Mouse (Mus musculus) kidney, embryonic 14.5 days (tissue): Measurements from ENCODE around the gene Galns. TPM values are rescaled to one million over a fixed set of nuclear protein-coding genes. Genes with fewer than 3 reads are reported as not detected.

ENCODE experiments used
- ATAC-seq: fragments of 200-750 bp; cut with Nextera tagmentation; 2 replicates; pipeline ENCODE4 v1.8.0; 2017; ENCODE audit warnings: moderate number of reproducible peaks, mild to moderate bottlenecking, moderate TSS enrichment, moderate library complexity; ENCODE audit not compliant: low FRiP score, low TSS enrichment
- H3K27ac ChIP-seq: fragments of 300-500 bp; sonication (generic); 2 replicates; pipeline ENCODE4 v1.5.1; 2014; ENCODE audit warnings: low read depth, mild to moderate bottlenecking, low read length, moderate library complexity, mixed read lengths
- H3K27me3 ChIP-seq: fragments of 300-500 bp; sonication (generic); 2 replicates; pipeline ENCODE4 v1.6.1; 2014; ENCODE audit warnings: mild to moderate bottlenecking, low read length; ENCODE audit not compliant: control insufficient read depth, insufficient read depth
- H3K36me3 ChIP-seq: fragments of 300-500 bp; sonication (generic); 2 replicates; pipeline ENCODE4 v1.6.1; 2014; ENCODE audit warnings: low read length, mixed read lengths; ENCODE audit not compliant: control insufficient read depth, insufficient read depth
- H3K4me1 ChIP-seq: fragments of 300-500 bp; sonication (generic); 2 replicates; pipeline ENCODE4 v1.6.1; 2014; ENCODE audit warnings: low read length, mixed read lengths; ENCODE audit not compliant: control insufficient read depth, insufficient read depth
- H3K4me2 ChIP-seq: fragments of 300-500 bp; sonication (generic); replicated peaks from 2 replicates; pipeline ENCODE4 v1.6.1; 2014; ENCODE audit warnings: low read depth, mild to moderate bottlenecking, low read length
- H3K4me3 ChIP-seq: fragments of 300-500 bp; sonication (generic); 2 replicates; pipeline ENCODE4 v1.5.1; 2014; ENCODE audit warnings: mild to moderate bottlenecking, low read length
- H3K9ac ChIP-seq: fragments of 300-500 bp; sonication (generic); 2 replicates; pipeline ENCODE4 v1.6.1; 2014; ENCODE audit warnings: low read depth, mild to moderate bottlenecking, low read length, moderate library complexity
- H3K9me3 ChIP-seq: fragments of 300-500 bp; sonication (generic); 2 replicates; pipeline ENCODE4 v1.6.1; 2016; ENCODE audit warnings: low read length; ENCODE audit not compliant: control insufficient read depth
- WGBS: fragments of 180-500 bp; shearing (Covaris S2); extraction: QIAGEN DNeasy Blood & Tissue Kit; methylation state at CpG from one replicate; pipeline ENCODE4 v1.1.7; 2014; 5-methylcytosine and 5-hydroxymethylcytosine counted together
- polyA plus RNA-seq: library from polyadenylated mRNA; unstranded; fragments of >200 nt; fragmentation: Nextera tagmentation; extraction: Ambion mirVana; gene quantifications from 2 replicates; pipeline ENCODE4 v1.2.1, GENCODE M21; 2014

Gene Galns
- polyA plus RNA-seq, 1 experiment from 2014 or later = 14.7 TPM

DNA sequence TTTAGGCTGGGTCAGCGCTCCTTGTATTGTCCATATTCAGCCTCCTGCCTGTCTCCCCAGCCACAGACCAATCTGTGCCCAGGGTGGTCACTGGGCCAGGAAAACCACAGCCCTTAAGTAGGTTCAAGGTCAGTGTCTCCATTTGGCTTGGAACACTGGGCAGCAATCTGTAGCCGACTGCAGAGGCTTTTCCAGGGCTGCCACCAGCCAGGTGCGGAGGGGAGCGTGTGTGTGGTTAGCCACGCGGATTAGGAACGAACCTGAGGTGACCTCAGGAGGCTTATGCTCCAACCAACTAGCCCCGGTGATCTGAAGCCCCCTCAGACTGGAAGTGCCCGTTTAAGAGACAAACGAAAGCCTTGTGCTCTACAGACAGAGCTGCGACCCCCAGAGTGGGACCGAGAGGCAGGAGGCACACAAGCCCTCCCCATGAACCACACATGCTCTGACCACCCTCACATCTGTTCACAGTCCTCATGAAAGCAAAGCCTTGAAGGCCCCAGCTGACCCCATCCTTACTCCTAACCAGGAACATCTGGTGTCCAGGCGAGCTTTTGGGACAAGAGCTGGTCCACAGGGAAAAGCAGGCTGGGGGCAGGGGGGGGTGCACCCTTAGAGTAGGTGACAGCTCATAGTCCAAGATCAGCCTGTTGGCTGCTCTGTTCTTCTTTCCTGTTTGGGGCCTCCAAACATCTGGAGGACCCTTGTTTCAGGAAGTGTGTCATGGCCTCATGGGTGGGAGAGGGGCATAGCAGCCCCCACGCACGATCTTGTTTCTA lies 37.1 kb upstream of the Galns start:
- no peak overlapping the region for H3K27ac ChIP-seq
- H3K4me3 ChIP-seq = no peak overlapping the region
- WGBS = 53% methylated on average over 15 of the region's 15 CpGs
- H3K4me2 ChIP-seq = no peak overlapping the region
- H3K9me3 ChIP-seq = no peaks in the 10 kb centered on the region
- no peak for ATAC-seq
- H3K9ac ChIP-seq = no peak overlapping the region
- H3K27me3 ChIP-seq = no peaks in the 10 kb centered on the region
- H3K36me3 ChIP-seq = no peaks in the 10 kb centered on the region
- H3K4me1 ChIP-seq = peaks cover 5% of the 10 kb centered on the region; the same call in 1 of the 2 replicates

DNA sequence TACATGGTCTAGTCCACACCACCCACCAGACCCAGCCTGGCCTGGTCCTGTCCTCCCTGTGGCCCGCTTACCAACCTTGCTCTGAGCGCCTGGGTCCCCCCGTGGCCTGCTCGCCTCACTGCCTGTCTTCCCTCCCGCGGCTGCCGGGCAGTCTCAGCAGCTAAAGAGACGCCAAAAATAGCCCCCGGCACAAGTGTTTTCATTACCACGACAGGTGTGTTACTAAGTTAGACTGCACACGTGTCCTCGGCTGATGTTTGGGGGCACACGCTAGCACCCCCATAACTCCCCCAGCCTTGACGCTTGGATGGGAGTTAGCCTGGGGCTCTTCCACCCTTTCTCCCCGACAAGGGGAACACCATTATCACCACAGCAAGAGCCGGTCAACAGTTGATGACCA lies 35.1 kb upstream of the Galns start:
- Histone ChIP-seq H3K4me2 (no peak overlapping the region), H3K36me3 (no peaks in the 10 kb centered on the region), H3K9me3 (no peaks in the 10 kb centered on the region), H3K27me3 (no peaks in the 10 kb centered on the region), H3K4me1 (peaks cover 8% of the 10 kb centered on the region; the same call in 1 of the 2 replicates), H3K4me3 (no peak overlapping the region), H3K9ac (no peak overlapping the region), H3K27ac (no peak overlapping the region)
- ATAC-seq = no peak
- WGBS = 88% methylated on average over 16 of the region's 16 CpGs

DNA sequence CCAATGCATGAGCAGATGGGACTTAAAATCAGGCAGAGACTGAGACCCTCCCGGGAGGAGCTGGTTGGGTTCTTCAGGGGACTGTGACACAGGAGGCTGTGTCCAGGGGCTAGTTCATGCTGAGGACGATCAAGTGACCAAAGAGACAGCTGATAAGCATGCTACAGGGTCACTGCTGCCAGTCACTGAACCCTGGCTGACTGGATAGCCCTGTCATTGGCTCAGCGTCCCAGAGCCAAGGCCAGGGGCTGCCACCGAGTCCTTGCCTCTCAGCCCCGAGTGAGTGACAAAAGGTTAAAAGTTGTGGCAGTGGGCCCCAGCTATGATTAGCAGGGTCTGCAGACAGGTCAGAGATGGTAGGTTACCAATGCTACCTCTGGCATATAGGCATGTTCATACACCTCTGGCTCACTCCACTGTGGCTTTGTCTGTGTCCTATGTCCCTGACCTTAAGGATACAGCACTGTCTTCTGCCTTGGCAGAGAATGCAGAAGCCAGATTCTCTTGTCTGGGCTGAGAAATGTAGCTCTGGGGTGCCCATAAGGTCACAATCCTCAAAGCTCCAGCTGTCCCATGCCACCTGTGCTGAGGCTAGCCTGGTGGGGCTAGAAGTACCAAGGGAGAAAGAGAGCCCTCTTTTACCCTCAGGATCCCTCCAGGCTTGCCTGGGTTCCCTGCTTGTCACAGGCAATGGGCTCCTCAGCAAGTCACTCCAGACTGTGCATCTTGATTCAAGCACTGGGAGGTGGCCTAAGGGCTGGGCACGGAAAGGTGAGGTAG lies 33.1 kb upstream of the Galns start:
- Histone ChIP-seq H3K27me3 (no peaks in the 10 kb centered on the region), H3K9ac (no peak overlapping the region), H3K4me2 (no peak overlapping the region), H3K36me3 (no peaks in the 10 kb centered on the region), H3K4me1 (peaks cover 14% of the 10 kb centered on the region), H3K9me3 (no peaks in the 10 kb centered on the region), H3K4me3 (no peak overlapping the region), H3K27ac (no peak overlapping the region)
- no peak for ATAC-seq
- WGBS = 70% methylated on average over 6 of the region's 6 CpGs

DNA sequence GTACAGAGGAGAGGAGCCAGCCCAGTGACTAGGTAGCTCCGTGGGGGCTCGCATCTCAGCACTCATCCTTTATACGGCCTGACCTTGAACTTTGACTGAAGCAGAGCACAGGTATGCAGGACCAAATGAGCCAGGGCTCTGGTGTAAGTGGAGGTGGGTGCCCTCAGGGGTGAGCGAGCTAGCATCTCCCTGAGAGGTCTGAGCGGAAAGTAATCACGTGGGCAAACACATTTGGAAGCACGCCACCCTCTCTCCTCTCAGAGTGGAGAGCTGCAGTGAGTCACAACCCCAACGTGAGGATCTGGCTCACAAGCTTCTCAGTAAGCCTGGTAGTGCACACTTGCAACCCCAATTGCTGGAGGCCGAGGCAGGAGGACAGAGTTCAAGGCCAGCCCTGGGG lies 30.8 kb upstream of the Galns start:
- Histone ChIP-seq H3K9ac (no peak overlapping the region), H3K27ac (no peak overlapping the region), H3K9me3 (no peaks in the 10 kb centered on the region), H3K4me1 (peaks cover 20% of the 10 kb centered on the region), H3K36me3 (no peaks in the 10 kb centered on the region), H3K4me2 (no peak overlapping the region), H3K4me3 (no peak overlapping the region), H3K27me3 (no peaks in the 10 kb centered on the region)
- no peak for ATAC-seq
- 59% methylated on average over 9 of the region's 9 CpGs for WGBS

DNA sequence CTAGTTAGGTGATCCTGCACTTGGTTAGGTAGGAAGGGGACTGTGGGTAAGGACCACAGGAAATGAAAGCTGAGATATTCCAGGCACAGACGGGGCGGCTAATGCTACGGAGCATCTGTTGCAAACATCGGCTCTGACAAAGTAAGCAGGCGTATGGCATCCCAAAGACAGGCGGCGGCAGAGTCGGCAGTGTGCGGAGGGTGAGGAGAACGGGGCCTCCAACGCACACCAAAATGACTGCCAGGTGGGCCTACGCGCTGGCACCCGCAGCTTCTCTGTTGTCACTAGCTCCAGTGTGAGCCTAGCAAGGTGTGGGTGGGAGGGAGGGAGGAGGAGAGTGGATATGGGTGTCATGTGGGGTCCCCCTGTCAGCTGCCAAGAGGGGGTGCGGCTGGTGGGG lies 30.1 kb upstream of the Galns start:
- Histone ChIP-seq H3K4me3 (no peak overlapping the region), H3K4me2 (no peak overlapping the region), H3K9ac (no peak overlapping the region), H3K36me3 (no peaks in the 10 kb centered on the region), H3K27me3 (no peaks in the 10 kb centered on the region), H3K27ac (no peak overlapping the region), H3K4me1 (peaks cover 26% of the 10 kb centered on the region), H3K9me3 (no peaks in the 10 kb centered on the region)
- WGBS = 79% methylated on average over 15 of the region's 15 CpGs
- ATAC-seq = no peak

DNA sequence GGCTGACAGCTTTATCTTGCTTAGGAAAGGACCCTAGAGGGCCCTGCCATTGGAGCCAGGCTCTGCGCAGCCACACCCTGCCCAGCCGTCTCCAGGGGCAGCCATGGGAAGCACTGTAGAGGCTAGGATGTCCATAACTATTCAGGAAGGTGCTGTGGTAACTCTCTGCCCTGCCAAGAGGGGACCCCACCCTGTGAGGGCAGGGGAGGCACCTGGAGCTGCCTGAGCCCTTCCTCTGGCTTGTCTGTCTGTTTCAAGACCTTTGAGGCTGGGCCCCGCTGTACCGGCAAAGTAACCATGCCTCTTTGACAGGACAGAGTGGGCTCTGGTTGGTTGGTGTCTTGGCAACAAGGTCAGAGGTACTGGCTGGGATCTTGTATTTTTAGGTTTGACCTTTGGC lies 29.6 kb upstream of the Galns start:
- H3K4me1 ChIP-seq = peaks cover 29% of the 10 kb centered on the region

DNA sequence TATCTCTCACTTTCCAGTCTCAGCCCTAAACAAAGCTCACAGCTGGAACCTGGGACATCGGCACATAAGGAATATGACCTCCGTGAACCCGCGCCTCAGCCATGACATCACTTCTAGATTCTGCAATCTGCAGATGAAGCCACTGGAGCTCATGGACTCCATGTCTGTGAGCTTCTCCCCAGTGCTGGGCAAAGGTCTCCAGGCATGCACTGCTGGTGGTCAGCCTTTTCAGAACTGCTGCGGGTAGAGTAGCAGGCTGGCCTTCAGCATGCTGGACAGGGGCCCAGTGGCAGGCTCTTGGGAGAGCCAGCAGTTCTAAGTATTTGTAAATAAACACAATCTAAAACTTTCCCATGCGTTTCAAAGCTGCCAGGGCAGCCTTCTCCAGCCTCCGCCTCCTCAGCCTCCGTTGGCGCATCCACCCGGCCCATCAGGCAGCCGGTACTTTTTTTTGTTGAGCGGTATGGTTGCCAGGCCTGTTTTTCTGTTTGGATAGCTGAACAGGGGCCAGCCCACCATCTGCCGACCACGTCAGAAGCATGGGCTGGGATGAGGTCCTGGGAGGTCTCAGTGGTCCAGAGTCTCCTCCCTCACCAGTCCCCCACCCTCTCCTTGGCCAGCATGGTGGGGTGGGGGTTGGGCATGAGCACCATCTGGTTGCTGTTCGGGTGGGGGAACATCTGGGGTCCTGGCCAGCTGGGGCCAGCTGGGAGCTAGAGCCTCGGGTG lies 28.4 kb upstream of the Galns start:
- peak; percentile 40; the same call in 1 of the 2 replicates for ATAC-seq
- no peaks in the 10 kb centered on the region for H3K9me3 ChIP-seq
- no peak overlapping the region for H3K4me2 ChIP-seq
- H3K9ac ChIP-seq = no peak overlapping the region
- WGBS = 31% methylated on average over 16 of the region's 16 CpGs
- H3K36me3 ChIP-seq = no peaks in the 10 kb centered on the region
- H3K4me1 ChIP-seq = peaks cover 29% of the 10 kb centered on the region
- no peaks in the 10 kb centered on the region for H3K27me3 ChIP-seq
- no peak overlapping the region for H3K4me3 ChIP-seq
- no peak overlapping the region for H3K27ac ChIP-seq

More for the DNA sequence above, 29.6 kb upstream of the Galns start:
- no peak overlapping the region for H3K9ac ChIP-seq
- H3K4me3 ChIP-seq = no peak overlapping the region
- no peaks in the 10 kb centered on the region for H3K9me3 ChIP-seq
- no peak overlapping the region for H3K4me2 ChIP-seq
- H3K27me3 ChIP-seq = no peaks in the 10 kb centered on the region
- H3K27ac ChIP-seq = no peak overlapping the region
- no peaks in the 10 kb centered on the region for H3K36me3 ChIP-seq
- no peak for ATAC-seq
- 88% methylated on average over 4 of the region's 4 CpGs for WGBS

DNA sequence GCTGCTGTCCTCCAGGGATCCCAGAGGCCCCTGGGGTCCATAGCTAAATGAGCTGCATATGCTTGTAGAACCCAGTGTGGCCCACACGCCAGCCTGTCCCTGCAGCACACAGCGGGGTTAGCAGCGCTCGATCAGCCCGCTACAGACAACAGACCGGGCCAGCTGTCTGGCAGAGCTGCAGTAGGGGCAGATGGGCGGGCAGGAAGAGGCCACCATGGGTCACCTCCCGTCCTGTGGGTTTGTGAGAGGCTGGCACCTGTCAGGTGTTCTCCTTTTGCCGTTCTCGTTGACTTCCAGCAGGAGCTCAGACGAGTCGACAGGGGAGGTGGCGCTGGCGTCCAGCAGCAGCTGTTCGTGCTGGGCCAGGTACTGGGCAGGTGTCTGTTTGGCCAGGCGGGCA lies 27.3 kb upstream of the Galns start:
- no peak overlapping the region for H3K27ac ChIP-seq
- no peak for ATAC-seq
- H3K4me2 ChIP-seq = no peak overlapping the region
- no peaks in the 10 kb centered on the region for H3K9me3 ChIP-seq
- peaks cover 29% of the 10 kb centered on the region for H3K4me1 ChIP-seq
- H3K36me3 ChIP-seq = no peaks in the 10 kb centered on the region
- WGBS = 69% methylated on average over 16 of the region's 16 CpGs
- H3K9ac ChIP-seq = no peak overlapping the region
- H3K27me3 ChIP-seq = no peaks in the 10 kb centered on the region
- no peak overlapping the region for H3K4me3 ChIP-seq
